Mouse (Mus musculus) lung, adult 2 months (tissue): ENCODE measurements around the gene Dnah11.

Experiments
- CTCF ChIP-seq: fragments of 200-500 bp; IDR thresholded peaks from 2 replicates; pipeline ENCODE4 v1.5.1; 2011; ENCODE audit warnings: mild to moderate bottlenecking, low read length, control low read depth; ENCODE audit not compliant: insufficient read depth
- POLR2A ChIP-seq: fragments of 200-500 bp; IDR thresholded peaks from 2 replicates; pipeline ENCODE4 v1.6.1; 2011; ENCODE audit warnings: low read depth, mild to moderate bottlenecking, control low read depth, low read length, borderline replicate concordance; ENCODE audit errors: extremely low read depth

GRCm38 (mm10) chr12:117959213-117959612 lies 239.6 kb downstream of the Dnah11 start:
- TF ChIP-seq CTCF = no peak
- TF ChIP-seq POLR2A = no peak
